Mouse (Mus musculus) heart, postnatal 0 days (tissue): Measurements from ENCODE around the gene Il17ra. TPM values are rescaled to one million over a fixed set of nuclear protein-coding genes. Genes with fewer than 3 reads are reported as not detected.

Experiments used
- ATAC-seq: fragments of 200-750 bp; cut with Nextera tagmentation; 2 replicates; pipeline ENCODE4 v1.8.0; 2017; ENCODE audit warnings: low read depth, moderate number of reproducible peaks, moderate library complexity; ENCODE audit not compliant: insufficient read depth
- DNase-seq: peaks from one replicate; pipeline ENCODE4 v3.0.0-alpha.2; 2016; ENCODE audit warnings: low spot score
- H3K27ac ChIP-seq: fragments of 300-500 bp; sonication (generic); 2 replicates; pipeline ENCODE4 v1.5.1; 2014; ENCODE audit warnings: low read depth, mild to moderate bottlenecking
- H3K27me3 ChIP-seq: fragments of 300-500 bp; sonication (generic); 2 replicates; pipeline ENCODE4 v1.6.1; 2014; ENCODE audit warnings: low read length, mixed read lengths; ENCODE audit not compliant: control insufficient read depth, insufficient read depth
- H3K36me3 ChIP-seq: fragments of 300-500 bp; sonication (generic); replicated peaks from 2 replicates; pipeline ENCODE4 v1.6.1; 2014; ENCODE audit warnings: low read length, mixed read lengths; ENCODE audit not compliant: control insufficient read depth, insufficient read depth
- H3K4me1 ChIP-seq: fragments of 300-500 bp; sonication (generic); 2 replicates; pipeline ENCODE4 v1.6.1; 2014; ENCODE audit warnings: antibody characterized with exemption; ENCODE audit not compliant: control insufficient read depth, insufficient read depth
- H3K4me2 ChIP-seq: fragments of 300-500 bp; sonication (generic); 2 replicates; pipeline ENCODE4 v1.6.1; 2014; ENCODE audit warnings: low read depth, mild to moderate bottlenecking, low read length, moderate library complexity
- H3K4me3 ChIP-seq: fragments of 300-500 bp; sonication (generic); 2 replicates; pipeline ENCODE4 v1.5.1; 2014; ENCODE audit warnings: low read depth, low read length
- H3K9ac ChIP-seq: fragments of 300-500 bp; sonication (generic); replicated peaks from 2 replicates; pipeline ENCODE4 v1.6.1; 2014; ENCODE audit warnings: low read depth, low read length, mixed read lengths
- H3K9me3 ChIP-seq: fragments of 300-500 bp; sonication (generic); replicated peaks from 2 replicates; pipeline ENCODE4 v1.6.1; 2016; ENCODE audit warnings: low read length; ENCODE audit not compliant: control insufficient read depth
- CTCF ChIP-seq: IDR thresholded peaks from 2 replicates; pipeline ENCODE4 v1.5.1; 2016; ENCODE audit warnings: antibody characterized with exemption, control low read depth, low read depth
- EP300 ChIP-seq: IDR thresholded peaks from 2 replicates; pipeline ENCODE4 v1.6.1; 2016; ENCODE audit warnings: antibody characterized with exemption, low read depth
- WGBS: fragments of 180-500 bp; shearing (Covaris S2); extraction: QIAGEN DNeasy Blood & Tissue Kit; methylation state at CpG from one replicate; pipeline ENCODE4 v1.1.7; 2014; 5-methylcytosine and 5-hydroxymethylcytosine counted together
- polyA plus RNA-seq: library from polyadenylated mRNA; unstranded; fragments of >200 nt; fragmentation: Nextera tagmentation; extraction: Ambion mirVana; gene quantifications from 2 replicates; pipeline ENCODE4 v1.2.1, GENCODE M21; 2015
- total RNA-seq: library from RNA; depleted of rRNA; stranded (reverse); fragments of >200 nt; gene quantifications from 2 replicates; pipeline ENCODE4 v1.2.3, GENCODE M21; 2014; ENCODE audit warnings: low replicate concordance

The Il17ra gene
- total and polyA plus RNA-seq, 2 experiments from 2014 or later, result 1.4 to 3.5 TPM

DNA sequence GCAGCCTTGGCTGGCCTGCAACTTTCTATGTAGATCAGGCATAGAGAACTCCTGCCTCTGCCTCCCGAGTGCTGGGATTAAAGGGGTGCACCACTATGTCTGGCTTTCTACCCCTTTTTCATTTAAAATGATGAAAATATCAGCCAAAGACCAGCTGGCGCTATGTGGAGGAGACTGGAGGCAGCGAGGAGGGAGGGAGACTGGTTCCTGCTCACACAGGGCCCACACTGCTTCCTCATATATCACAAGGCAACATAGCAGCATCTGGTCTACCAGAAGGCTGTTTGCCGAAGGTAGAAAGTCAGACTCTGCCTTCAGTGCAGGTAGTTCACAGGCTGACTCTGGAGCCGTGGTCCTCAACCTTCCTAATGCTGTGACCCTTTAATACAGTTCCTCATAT is 17.3 kb downstream of the Il17ra start:
- ATAC-seq (no peak), DNase-seq (no peak)
- TF ChIP-seq CTCF, result no peak
- no peak for TF ChIP-seq EP300
- H3K9me3 ChIP-seq, result no peaks in the 10 kb centered on the region
- H3K36me3 ChIP-seq, result peaks cover 7% of the 10 kb centered on the region; the same call in 1 of the 2 replicates
- H3K9ac ChIP-seq, result no peak overlapping the region
- H3K27me3 ChIP-seq, result no peaks in the 10 kb centered on the region
- H3K4me1 ChIP-seq, result peaks cover 3% of the 10 kb centered on the region; the same call in 1 of the 2 replicates
- H3K4me2 ChIP-seq, result no peak overlapping the region
- no peak overlapping the region for H3K4me3 ChIP-seq
- H3K27ac ChIP-seq, result no peak overlapping the region
- 91% methylated on average over 5 of the region's 5 CpGs for WGBS

- peaks cover 7% of the 10 kb centered on the region; the same call in 1 of the 2 replicates for H3K36me3 ChIP-seq
- H3K27me3 ChIP-seq, result no peaks in the 10 kb centered on the region
- ATAC-seq (no peak), DNase-seq (peak; percentile 4)
- H3K4me3 ChIP-seq, result no peak overlapping the region
- 92% methylated on average over 6 of the region's 6 CpGs for WGBS
- no peaks in the 10 kb centered on the region for H3K9me3 ChIP-seq
- H3K27ac ChIP-seq, result no peak overlapping the region
- peaks cover 3% of the 10 kb centered on the region; the same call in 1 of the 2 replicates for H3K4me1 ChIP-seq
- H3K9ac ChIP-seq, result no peak overlapping the region
- no peak overlapping the region for H3K4me2 ChIP-seq
- TF ChIP-seq EP300, result no peak
- TF ChIP-seq CTCF, result 0 out of 2 replicates have a peak, but pooled peaks have one; percentile 4
Observed at GRCm38 (mm10) chr6:120481538-120481937, 18.5 kb downstream of the Il17ra start.

- H3K36me3 ChIP-seq, result peaks cover 7% of the 10 kb centered on the region; the same call in 1 of the 2 replicates
- ATAC-seq (no peak), DNase-seq (no peak)
- no peaks in the 10 kb centered on the region for H3K27me3 ChIP-seq
- no peak overlapping the region for H3K4me3 ChIP-seq
- peaks cover 3% of the 10 kb centered on the region; the same call in 1 of the 2 replicates for H3K4me1 ChIP-seq
- WGBS, result 91% methylated on average over 14 of the region's 14 CpGs
- no peak overlapping the region for H3K9ac ChIP-seq
- TF ChIP-seq EP300, result no peak
- no peak for TF ChIP-seq CTCF
- H3K27ac ChIP-seq, result no peak overlapping the region
- no peaks in the 10 kb centered on the region for H3K9me3 ChIP-seq
- no peak overlapping the region for H3K4me2 ChIP-seq
Observed at GRCm38 (mm10) chr6:120482021-120482420, 19.0 kb downstream of the Il17ra start.

- DNase-seq (no peak), ATAC-seq (peak; percentile 44)
- TF ChIP-seq CTCF, result no peak
- 26% methylated on average over 6 of the region's 6 CpGs for WGBS
- Histone ChIP-seq H3K27ac (no peak overlapping the region), H3K9me3 (no peaks in the 10 kb centered on the region), H3K27me3 (no peaks in the 10 kb centered on the region), H3K36me3 (peaks cover 7% of the 10 kb centered on the region; the same call in 1 of the 2 replicates), H3K4me1 (peaks cover 3% of the 10 kb centered on the region; the same call in 1 of the 2 replicates), H3K9ac (no peak overlapping the region), H3K4me2 (peak overlapping the region; percentile 53), H3K4me3 (no peak overlapping the region)
Observed at GRCm38 (mm10) chr6:120482756-120483155, 19.7 kb downstream of the Il17ra start.

GRCm38 (mm10) chr6:120483211-120483626 is 20.2 kb downstream of the Il17ra start:
- peak overlapping the region; percentile 53 for H3K4me2 ChIP-seq
- peaks cover 3% of the 10 kb centered on the region; the same call in 1 of the 2 replicates for H3K4me1 ChIP-seq
- ATAC-seq, result peak; percentile 71
- no peak for TF ChIP-seq EP300
- peak; percentile 59 for TF ChIP-seq CTCF
- WGBS, result 12% methylated on average over 8 of the region's 8 CpGs
- DNase-seq, result peak; percentile 51
- H3K27ac ChIP-seq, result no peak overlapping the region
- H3K9ac ChIP-seq, result no peak overlapping the region
- H3K27me3 ChIP-seq, result no peaks in the 10 kb centered on the region
- peak overlapping the region; percentile 15; the same call in 1 of the 2 replicates for H3K4me3 ChIP-seq
- H3K9me3 ChIP-seq, result no peaks in the 10 kb centered on the region
- peaks cover 7% of the 10 kb centered on the region; the same call in 1 of the 2 replicates for H3K36me3 ChIP-seq

DNA sequence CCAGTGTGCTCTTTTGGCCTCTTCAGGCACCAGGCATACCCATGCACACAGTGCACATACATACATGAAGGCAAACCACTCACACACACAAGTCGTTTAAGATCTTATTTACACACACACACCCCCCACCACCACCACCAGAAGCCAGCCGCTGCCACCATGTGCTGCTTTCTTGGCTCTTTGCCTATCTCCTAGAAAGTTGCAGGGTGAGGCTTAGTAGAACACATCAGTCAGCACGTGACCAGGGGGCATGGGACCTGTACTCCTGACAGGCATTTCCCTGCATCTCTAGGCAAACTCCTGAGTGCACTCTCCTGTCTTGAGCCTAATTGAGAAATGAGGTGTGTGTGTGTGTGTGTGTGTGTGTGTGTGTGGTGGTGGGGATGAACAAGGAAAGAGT is 22.0 kb downstream of the Il17ra start:
- H3K4me2 ChIP-seq, result no peak overlapping the region
- H3K9ac ChIP-seq, result no peak overlapping the region
- H3K9me3 ChIP-seq, result no peaks in the 10 kb centered on the region
- H3K4me1 ChIP-seq, result peaks cover 3% of the 10 kb centered on the region; the same call in 1 of the 2 replicates
- TF ChIP-seq CTCF (no peak), EP300 (no peak)
- WGBS, result 26% methylated on average over 3 of the region's 3 CpGs
- no peak overlapping the region for H3K4me3 ChIP-seq
- no peaks in the 10 kb centered on the region; the same call in 1 of the 2 replicates for H3K36me3 ChIP-seq
- DNase-seq (peak; percentile 59), ATAC-seq (peak; percentile 30)
- H3K27me3 ChIP-seq, result no peaks in the 10 kb centered on the region
- H3K27ac ChIP-seq, result no peak overlapping the region
